Mouse (Mus musculus) embryo, embryonic 10 days (tissue): ENCODE measurements at regions not wholly inside any gene's neighbourhood (a gene's known extent, or its start where the extent isn't known, plus 50 kb on each side); places are given as distances from the start of the nearest gene placed in this dataset.
A peak's percentile ranks its signal among the peaks of the same experiment; 100 is the strongest.

Experiments used
- DNase-seq: peaks from one replicate; pipeline ENCODE4 v3.0.0-alpha.2; 2015; ENCODE audit warnings: low spot score

- no peak for DNase-seq
Observed at GRCm38 (mm10) chrX:47726285-47726684, 166.5 kb downstream of the Smarca1 start.

- peak; percentile 4 for DNase-seq
Observed at GRCm38 (mm10) chrX:47703080-47703479, 189.7 kb downstream of the Smarca1 start.

GRCm38 (mm10) chrX:47668778-47669177, 224.0 kb downstream of the Smarca1 start:
- DNase-seq, result no peak

- no peak for DNase-seq
Observed at GRCm38 (mm10) chrX:47646523-47646922, 246.3 kb downstream of the Smarca1 start.

GRCm38 (mm10) chrX:47641191-47641590, 251.6 kb downstream of the Smarca1 start:
- no peak for DNase-seq

GRCm38 (mm10) chrX:47638831-47639316, 253.9 kb downstream of the Smarca1 start:
- no peak for DNase-seq

- DNase-seq, result no peak
Observed at GRCm38 (mm10) chrX:47622881-47623613, 269.7 kb downstream of the Smarca1 start.

GRCm38 (mm10) chrX:47612364-47612763, 280.4 kb downstream of the Smarca1 start:
- DNase-seq, result no peak
